Mouse (Mus musculus): Measurements from ENCODE around the gene Tm6sf1. TPM values are rescaled to one million over a fixed set of nuclear protein-coding genes. Genes with fewer than 3 reads are reported as not detected.
"Not testable (repeated sequence)": the region's sequence is repeated elsewhere in the genome, so short reads cannot be mapped to it uniquely, and the experiment has no call there.

Gene Tm6sf1
- 11.1 and 15.2 TPM in 2 replicates for polyA plus RNA-seq (2015; fragmentation: Nextera tagmentation; extraction: Ambion mirVana)

- peak; percentile 33; the same call in 1 of the 2 replicates for ATAC-seq (ENCODE audit: insufficient read depth, low FRiP score, low read depth)
- Histone ChIP-seq H3K4me3 (replicated peaks) (peak within 1 kb of the TSS; percentile 57), H3K4me2 (peak within 1 kb of the TSS; percentile 96), H3K4me1 (peaks cover 13% of the 10 kb centered on the region; the same call in 1 of the 2 replicates), H3K9ac (peak within 1 kb of the TSS; percentile 44; the same call in 1 of the 2 replicates), H3K27ac (peak within 1 kb of the TSS; percentile 49; the same call in 1 of the 2 replicates), H3K9me3 (no peaks in the 10 kb centered on the region), H3K27me3 (replicated peaks) (peaks cover 45% of the 10 kb centered on the region), H3K36me3 (no peaks in the 10 kb centered on the region)
- WGBS, result under 1% methylated on average over 64 of the region's 64 CpGs
These were observed at the start of gene Tm6sf1 for GRCm38 (mm10) chr7:81858968-81859721. Gene Tm6sf1 (plus strand): TSS chr7:81859001.

DNA sequence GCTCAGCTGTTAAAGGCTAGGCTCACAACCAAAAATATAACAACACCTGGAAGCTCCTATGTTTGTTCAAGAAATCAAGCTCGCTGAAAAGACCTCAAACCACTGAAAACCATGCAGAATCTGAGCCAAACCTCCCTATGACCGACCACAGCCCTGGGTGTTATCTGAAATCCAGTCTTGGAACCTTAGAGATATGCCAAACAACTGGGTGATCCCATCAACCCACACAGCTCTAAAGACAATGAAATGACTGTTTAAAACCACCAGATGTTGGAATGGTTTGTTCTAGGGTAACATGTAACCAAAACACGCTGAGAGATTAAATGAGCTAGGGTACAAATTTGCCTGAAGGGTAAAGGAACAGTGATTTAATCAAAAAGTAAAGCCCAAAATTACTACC, 33.9 kb upstream of the Tm6sf1 start:
- no peak overlapping the region for H3K4me3 ChIP-seq (replicated peaks)
- H3K4me1 ChIP-seq, result peaks cover 21% of the 10 kb centered on the region
- H3K36me3 ChIP-seq, result no peaks in the 10 kb centered on the region
- no peaks in the 10 kb centered on the region for H3K9me3 ChIP-seq
- no peak for ATAC-seq (ENCODE audit: insufficient read depth, low FRiP score, low read depth)
- no peak overlapping the region for H3K4me2 ChIP-seq
- 50% methylated on average over 3 of the region's 3 CpGs for WGBS
- no peak overlapping the region for H3K27ac ChIP-seq
- H3K27me3 ChIP-seq (replicated peaks), result no peaks in the 10 kb centered on the region
- H3K9ac ChIP-seq, result no peak overlapping the region

GRCm38 (mm10) chr7:81825381-81825780, 33.4 kb upstream of the Tm6sf1 start:
- H3K4me3 ChIP-seq (replicated peaks), result no peak overlapping the region
- no peak for ATAC-seq (ENCODE audit: insufficient read depth, low FRiP score, low read depth)
- H3K4me2 ChIP-seq, result peak overlapping the region; percentile 22
- no peaks in the 10 kb centered on the region for H3K27me3 ChIP-seq (replicated peaks)
- no peaks in the 10 kb centered on the region for H3K36me3 ChIP-seq
- H3K9ac ChIP-seq, result no peak overlapping the region
- H3K27ac ChIP-seq, result no peak overlapping the region
- no peaks in the 10 kb centered on the region for H3K9me3 ChIP-seq
- 35% methylated on average over 3 of the region's 3 CpGs for WGBS
- H3K4me1 ChIP-seq, result peaks cover 21% of the 10 kb centered on the region

GRCm38 (mm10) chr7:81827806-81828667, 30.8 kb upstream of the Tm6sf1 start:
- H3K9me3 ChIP-seq, result no peaks in the 10 kb centered on the region
- 24% methylated on average over 17 of the region's 17 CpGs for WGBS
- no peaks in the 10 kb centered on the region for H3K36me3 ChIP-seq
- H3K4me3 ChIP-seq (replicated peaks), result peak overlapping the region; percentile 85
- H3K4me1 ChIP-seq, result peaks cover 21% of the 10 kb centered on the region
- ATAC-seq (ENCODE audit: insufficient read depth, low FRiP score, low read depth), result no peak
- H3K4me2 ChIP-seq, result peak overlapping the region; percentile 70
- H3K9ac ChIP-seq, result peak overlapping the region; percentile 84
- H3K27me3 ChIP-seq (replicated peaks), result no peaks in the 10 kb centered on the region
- H3K27ac ChIP-seq, result peak overlapping the region; percentile 95; the same call in 1 of the 2 replicates

- Histone ChIP-seq H3K27ac (peak overlapping the region; percentile 95), H3K4me1 (peaks cover 21% of the 10 kb centered on the region), H3K9me3 (no peaks in the 10 kb centered on the region), H3K36me3 (no peaks in the 10 kb centered on the region), H3K27me3 (replicated peaks) (no peaks in the 10 kb centered on the region), H3K4me2 (peak overlapping the region; percentile 70), H3K9ac (peak overlapping the region; percentile 84), H3K4me3 (replicated peaks) (peak overlapping the region; percentile 85)
- ATAC-seq (ENCODE audit: insufficient read depth, low FRiP score, low read depth), result peak; percentile 42
- under 1% methylated on average over 71 of the region's 91 CpGs for WGBS
These were observed 30.0 kb upstream of the Tm6sf1 start for GRCm38 (mm10) chr7:81828681-81829378.

DNA sequence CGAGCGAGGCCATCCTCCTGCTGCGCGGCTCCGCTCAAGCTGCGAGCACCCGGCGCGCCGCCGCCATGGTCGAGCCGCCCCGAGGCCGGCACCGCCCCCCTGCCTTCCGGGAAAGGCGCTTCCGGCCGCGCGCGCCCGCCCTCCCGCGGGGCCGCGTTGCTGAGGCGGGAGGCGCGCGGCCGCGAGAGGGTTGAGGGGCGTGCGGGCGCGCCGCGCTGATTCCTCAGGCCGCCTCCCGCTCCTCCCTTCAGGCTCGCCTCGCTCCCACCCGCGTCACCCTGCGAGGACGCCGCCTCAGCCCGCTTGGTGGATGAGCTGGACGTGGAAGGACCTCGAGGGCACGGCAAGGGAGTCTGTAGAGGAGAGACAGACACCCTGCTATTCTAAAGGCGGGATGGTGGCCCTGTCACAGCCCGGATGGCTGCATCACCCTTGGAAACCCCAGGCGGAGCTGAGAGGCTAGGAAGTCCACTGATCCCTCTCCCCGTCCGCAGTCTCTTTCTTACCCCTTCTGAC, 29.4 kb upstream of the Tm6sf1 start, which contains the start of gene Btbd1:
Gene Btbd1 (minus strand): TSS at position 53 of the 516 bp plus-strand sequence.
- Histone ChIP-seq H3K27me3 (replicated peaks) (no peaks in the 10 kb centered on the region), H3K36me3 (no peaks in the 10 kb centered on the region), H3K4me3 (replicated peaks) (peak within 1 kb of the TSS; percentile 85), H3K9ac (peak within 1 kb of the TSS; percentile 84), H3K4me1 (peaks cover 21% of the 10 kb centered on the region), H3K4me2 (peak within 1 kb of the TSS; percentile 70), H3K9me3 (no peaks in the 10 kb centered on the region), H3K27ac (peak within 1 kb of the TSS; percentile 95)
- peak; percentile 93 for ATAC-seq (ENCODE audit: insufficient read depth, low FRiP score, low read depth)
- WGBS, result under 1% methylated on average over 52 of the region's 58 CpGs

GRCm38 (mm10) chr7:81834847-81835246, 24.0 kb upstream of the Tm6sf1 start:
- Histone ChIP-seq H3K27ac (no peak overlapping the region), H3K9me3 (no peaks in the 10 kb centered on the region), H3K27me3 (replicated peaks) (no peaks in the 10 kb centered on the region), H3K4me2 (no peak overlapping the region), H3K36me3 (no peaks in the 10 kb centered on the region), H3K4me3 (replicated peaks) (no peak overlapping the region), H3K4me1 (0 out of 2 replicates have a peak, but pooled peaks cover under 1% of the 10 kb centered on the region), H3K9ac (no peak overlapping the region)
- ATAC-seq (ENCODE audit: insufficient read depth, low FRiP score, low read depth), result no peak

- no peaks in the 10 kb centered on the region for H3K27me3 ChIP-seq (replicated peaks)
- no peak overlapping the region for H3K9ac ChIP-seq
- H3K9me3 ChIP-seq, result no peaks in the 10 kb centered on the region
- no peak overlapping the region for H3K27ac ChIP-seq
- H3K4me1 ChIP-seq, result no peaks in the 10 kb centered on the region
- no peaks in the 10 kb centered on the region for H3K36me3 ChIP-seq
- no peak overlapping the region for H3K4me3 ChIP-seq (replicated peaks)
- H3K4me2 ChIP-seq, result no peak overlapping the region
- ATAC-seq (ENCODE audit: insufficient read depth, low FRiP score, low read depth), result no peak
- 88% methylated on average over 5 of the region's 5 CpGs for WGBS
These were observed 23.4 kb upstream of the Tm6sf1 start for GRCm38 (mm10) chr7:81835430-81835829.

DNA sequence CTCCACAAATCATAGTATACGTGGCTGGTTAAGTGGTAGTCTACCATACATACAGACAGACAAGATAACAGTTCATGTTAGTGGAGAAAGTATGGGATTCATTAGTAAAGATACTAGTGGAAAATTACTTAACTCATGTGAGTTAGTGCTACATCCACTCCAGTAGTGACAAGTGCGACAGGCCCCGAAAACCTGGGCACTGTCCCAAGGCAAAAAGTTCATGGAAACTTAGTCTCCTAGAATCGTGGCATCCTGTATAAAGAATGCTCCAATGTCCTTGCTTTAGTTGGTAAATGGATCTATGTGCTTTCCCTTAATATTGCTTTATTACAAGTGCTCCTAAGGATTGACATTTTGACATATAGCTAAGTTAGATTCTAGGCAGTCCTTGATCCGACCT, 21.0 kb upstream of the Tm6sf1 start:
- not testable (repeated sequence) for H3K36me3 ChIP-seq; H3K4me3 ChIP-seq (replicated peaks); H3K27me3 ChIP-seq (replicated peaks); H3K9ac ChIP-seq; ATAC-seq (ENCODE audit: insufficient read depth, low FRiP score, low read depth); H3K9me3 ChIP-seq; H3K27ac ChIP-seq; H3K4me2 ChIP-seq; H3K4me1 ChIP-seq
- WGBS, result 85% methylated on average over 5 of the region's 5 CpGs

DNA sequence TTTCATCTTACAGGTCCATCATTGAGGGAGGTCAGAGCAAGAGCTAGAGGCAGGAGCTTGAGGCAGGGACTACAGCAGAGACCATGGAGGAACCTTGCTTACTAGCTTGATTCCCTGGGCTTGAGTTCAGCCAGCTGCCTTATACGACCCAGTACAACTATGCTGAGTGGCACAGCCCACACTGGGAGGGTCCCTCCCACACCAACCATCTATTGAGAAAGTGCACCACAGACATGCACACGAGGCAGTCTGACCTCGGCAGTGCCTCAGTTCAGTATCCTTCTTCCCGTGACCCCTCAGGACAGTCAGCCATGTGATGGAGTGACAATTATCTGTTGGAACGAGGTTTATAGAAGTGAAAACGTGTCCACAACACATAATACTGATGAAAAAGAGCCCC, 19.1 kb upstream of the Tm6sf1 start:
- no peak overlapping the region for H3K9ac ChIP-seq
- no peaks in the 10 kb centered on the region for H3K36me3 ChIP-seq
- H3K27me3 ChIP-seq (replicated peaks), result no peaks in the 10 kb centered on the region
- H3K4me2 ChIP-seq, result no peak overlapping the region
- H3K4me3 ChIP-seq (replicated peaks), result no peak overlapping the region
- H3K9me3 ChIP-seq, result no peaks in the 10 kb centered on the region
- no peaks in the 10 kb centered on the region for H3K4me1 ChIP-seq
- no peak for ATAC-seq (ENCODE audit: insufficient read depth, low FRiP score, low read depth)
- 56% methylated on average over 6 of the region's 6 CpGs for WGBS
- H3K27ac ChIP-seq, result no peak overlapping the region

DNA sequence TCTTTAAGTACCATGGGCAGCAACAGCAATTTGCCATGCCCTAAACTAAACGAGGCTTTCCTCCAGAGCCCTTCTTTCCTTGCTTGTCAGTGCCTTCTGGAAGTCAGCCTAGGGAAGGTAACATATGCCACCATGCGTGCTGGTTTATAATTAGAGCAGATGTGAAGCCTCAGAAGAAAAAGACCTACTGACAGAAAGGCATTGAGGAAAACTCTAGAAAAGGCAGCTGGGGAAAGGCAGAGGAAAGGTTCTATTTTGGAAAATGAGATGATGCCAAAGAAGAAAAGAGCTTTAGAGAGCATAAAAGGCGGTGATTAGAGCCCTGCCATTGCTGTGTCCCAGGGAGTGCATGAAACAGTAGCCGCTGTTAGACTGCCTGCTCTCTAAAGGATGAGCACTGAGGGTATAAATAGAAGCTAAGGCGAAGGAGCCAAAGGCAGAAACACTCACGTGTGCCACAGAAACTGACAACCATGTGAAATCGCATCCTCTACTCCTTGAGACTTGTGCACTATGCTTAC, 18.1 kb upstream of the Tm6sf1 start:
- Histone ChIP-seq H3K4me3 (replicated peaks) (no peak overlapping the region), H3K27ac (no peak overlapping the region), H3K4me1 (no peaks in the 10 kb centered on the region), H3K36me3 (no peaks in the 10 kb centered on the region), H3K9me3 (no peaks in the 10 kb centered on the region), H3K27me3 (replicated peaks) (no peaks in the 10 kb centered on the region), H3K4me2 (no peak overlapping the region), H3K9ac (no peak overlapping the region)
- no peak for ATAC-seq (ENCODE audit: insufficient read depth, low FRiP score, low read depth)
- 56% methylated on average over 7 of the region's 7 CpGs for WGBS

Data from stomach, embryonic 15.5 days (tissue).